15 mouse cellular contexts compared by ENCODE assay signal in the genomic region with DNA sequence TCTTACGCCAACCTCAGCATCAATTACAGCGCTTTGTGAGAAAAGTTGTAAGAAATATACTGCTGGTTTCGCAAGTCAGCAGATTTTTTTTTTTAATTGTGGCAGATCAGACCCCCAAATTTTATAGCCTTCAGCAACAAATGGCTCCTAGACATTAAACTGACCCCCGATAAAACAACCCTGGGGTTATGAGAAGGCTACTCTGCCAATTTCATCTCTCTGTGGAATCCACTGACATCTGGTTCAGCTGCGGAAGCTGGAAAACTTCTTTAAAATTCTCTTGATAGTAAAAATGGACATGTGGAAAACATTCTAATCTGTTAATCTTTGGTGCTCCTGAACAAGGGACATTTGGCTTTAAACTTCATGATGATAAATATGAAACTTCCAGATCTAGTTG.
"Had no signal": no experiment of that assay in that cellular context is flagged by ENCODE, and none has a peak within 500 bp of the region (broad histone marks: within the 10 kb centered on the region; RNA-seq: fewer than 3 reads in every experiment).

No protein-coding gene starts in this region.

- H3K4me1 ChIP-seq: liver, embryonic 12.5 days; midbrain, embryonic 12.5 days; neural tube, embryonic 13.5 days; stomach, embryonic 15.5 days had no signal

- H3K9ac ChIP-seq: limb, embryonic 15.5 days; liver, embryonic 12.5 days; lung, embryonic 15.5 days; midbrain, embryonic 12.5 days; neural tube, embryonic 13.5 days; stomach, embryonic 15.5 days had no signal

- H3K27me3 ChIP-seq: limb, embryonic 15.5 days; liver, embryonic 12.5 days; lung, embryonic 15.5 days; midbrain, embryonic 12.5 days; neural tube, embryonic 13.5 days; stomach, embryonic 15.5 days had no signal

- H3K4me2 ChIP-seq: limb, embryonic 15.5 days; liver, embryonic 12.5 days; lung, embryonic 15.5 days; midbrain, embryonic 12.5 days; neural tube, embryonic 13.5 days; stomach, embryonic 15.5 days had no signal

- DNase-seq: kidney, adult 8-10 months; left cerebral cortex, postnatal 4 days; lung, postnatal 14 days; retina, postnatal 1 day; right cerebral cortex, postnatal 14 days; thymus, adult 2 months; thymus, postnatal 25 days had no signal

- H3K27ac ChIP-seq: limb, embryonic 15.5 days; liver, embryonic 12.5 days; lung, embryonic 15.5 days; midbrain, embryonic 12.5 days; neural tube, embryonic 13.5 days; stomach, embryonic 15.5 days had no signal

- H3K36me3 ChIP-seq: limb, embryonic 15.5 days; liver, embryonic 12.5 days; lung, embryonic 15.5 days; midbrain, embryonic 12.5 days; neural tube, embryonic 13.5 days; stomach, embryonic 15.5 days had no signal

- H3K4me3 ChIP-seq: limb, embryonic 15.5 days; liver, embryonic 12.5 days; lung, embryonic 15.5 days; midbrain, embryonic 12.5 days; neural tube, embryonic 13.5 days; stomach, embryonic 15.5 days had no signal

- H3K9me3 ChIP-seq: limb, embryonic 15.5 days; liver, embryonic 12.5 days; lung, embryonic 15.5 days; midbrain, embryonic 12.5 days; neural tube, embryonic 13.5 days; stomach, embryonic 15.5 days had no signal

- ATAC-seq: intestine, embryonic 16.5 days; liver, embryonic 12.5 days; midbrain, embryonic 16.5 days had no signal
